Mouse (Mus musculus) G1E-ER4 (cell line): ENCODE results near the gene Capn2. TPM values are rescaled to one million over a fixed set of nuclear protein-coding genes. Genes with fewer than 3 reads are reported as not detected.

Experiments used
- GATA1 ChIP-seq: IDR thresholded peaks from one replicate; pipeline ENCODE4 v1.8.0; 2012; ENCODE audit warnings: low read length, inconsistent platforms
- polyA plus RNA-seq: library from polyadenylated mRNA; stranded (reverse); fragments of >175 nt; gene quantifications from 2 replicates; pipeline ENCODE4 v1.2.3, GENCODE M21; 2012

The Capn2 gene
- not detected in 2 replicates for polyA plus RNA-seq

DNA sequence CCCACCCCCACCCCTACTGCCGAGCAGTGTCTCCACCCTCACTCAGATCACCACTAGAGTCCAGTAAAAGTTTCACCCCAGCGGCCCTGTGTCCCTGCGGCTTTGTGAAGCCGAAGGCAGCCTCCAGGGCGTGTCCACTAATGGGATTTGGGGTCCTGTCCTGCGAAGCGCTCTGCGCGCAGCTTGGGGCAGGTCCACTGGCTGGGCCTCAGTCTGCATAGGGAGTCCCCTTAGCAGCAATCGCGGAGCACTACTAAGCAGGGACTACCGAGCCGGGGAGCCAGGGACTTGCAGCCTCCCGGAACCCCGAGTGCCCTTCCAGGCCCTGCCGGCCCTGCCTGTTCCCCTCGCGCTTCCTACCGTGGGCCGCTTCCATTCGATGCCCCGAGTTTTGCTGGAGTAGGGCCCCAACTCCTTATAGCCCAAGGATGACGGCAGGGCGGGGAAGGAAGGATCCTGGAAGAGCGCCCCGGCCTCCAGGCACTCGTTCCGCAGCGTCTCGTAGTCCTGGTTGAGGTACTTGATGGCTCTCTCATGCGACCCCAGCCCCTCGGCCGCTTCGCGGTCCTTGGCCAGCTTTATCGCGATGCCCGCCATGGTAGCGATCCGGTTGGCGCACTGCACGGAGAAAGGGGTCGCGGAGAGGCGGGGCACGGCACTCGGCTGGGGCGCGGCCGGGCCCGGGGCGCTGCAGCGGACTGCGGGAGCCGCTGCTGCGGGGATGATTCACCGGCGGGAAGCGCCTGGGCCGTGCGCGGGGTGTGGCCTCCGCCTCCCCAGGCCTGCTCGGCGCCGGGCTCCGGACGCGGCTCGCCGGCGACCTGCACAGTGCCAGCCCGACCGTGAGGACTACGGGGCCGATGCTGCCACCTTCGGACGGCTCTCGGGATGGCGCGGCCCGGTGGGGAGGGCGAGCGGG, at the start of gene Capn2:
Capn2 (minus strand) TSS at position 851 of the 919 bp plus-strand sequence.
- TF ChIP-seq GATA1: no peak

DNA sequence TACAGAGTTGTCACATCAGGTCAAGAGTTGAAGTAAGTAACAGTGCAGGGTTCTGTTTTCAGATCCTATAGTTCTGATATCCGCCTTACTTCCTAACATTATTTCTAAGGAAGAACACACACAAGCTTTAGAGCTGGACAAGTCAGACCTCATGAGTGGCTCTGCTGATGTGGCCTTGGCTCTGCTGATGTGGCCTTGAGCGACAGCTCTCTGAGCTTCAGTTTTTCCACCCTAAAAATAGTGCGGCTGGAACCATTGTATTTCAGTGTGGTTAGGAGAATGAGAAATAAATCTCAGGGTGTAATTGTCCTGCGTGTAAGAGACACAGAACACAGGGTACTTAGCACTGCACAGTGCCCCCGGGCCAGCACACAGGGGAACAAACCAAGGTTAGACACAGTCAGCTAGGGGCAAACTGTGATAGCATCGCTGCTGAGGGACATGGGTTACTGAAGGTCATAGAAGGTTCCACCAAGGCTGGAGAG, 48.0 kb upstream of the Capn2 start:
- no peak for TF ChIP-seq GATA1

DNA sequence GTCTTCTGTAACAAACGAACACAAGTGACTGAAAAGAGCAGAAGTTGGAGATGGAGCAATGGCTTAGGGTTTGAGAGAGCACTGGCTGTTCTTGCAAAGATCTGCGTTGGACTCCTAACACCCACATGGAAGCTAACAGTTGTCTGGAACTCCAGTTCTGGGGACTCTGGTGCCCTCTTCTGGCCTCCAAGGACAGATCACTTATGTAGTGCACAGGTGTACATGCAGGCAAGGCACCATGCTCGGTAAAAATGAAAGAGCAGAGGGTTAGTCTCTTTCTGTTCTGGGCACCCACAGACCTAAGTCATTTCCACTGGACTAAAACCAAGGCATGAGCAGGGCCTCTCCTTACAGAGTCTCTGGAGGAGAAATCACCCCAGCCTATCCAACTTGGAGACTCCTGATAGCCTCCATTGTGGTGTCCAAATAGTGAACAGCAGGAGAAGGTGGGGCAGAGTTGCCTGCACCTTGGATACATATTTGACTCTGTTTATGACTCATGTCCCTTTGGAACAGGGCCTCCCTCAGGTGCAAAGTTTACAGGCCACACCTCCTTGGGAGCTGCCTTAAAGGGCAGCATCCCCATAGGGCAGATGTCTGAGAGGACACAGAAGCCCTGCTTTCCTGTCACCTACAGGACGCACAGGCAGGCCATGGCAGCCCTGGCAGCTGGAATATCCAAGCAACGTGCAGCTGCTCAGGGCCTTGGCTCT, 47.2 kb upstream of the Capn2 start, which contains the start of gene Capn8:
Capn8 (plus strand) TSS at position 600 of the 713 bp plus-strand sequence.
- no peak for TF ChIP-seq GATA1

DNA sequence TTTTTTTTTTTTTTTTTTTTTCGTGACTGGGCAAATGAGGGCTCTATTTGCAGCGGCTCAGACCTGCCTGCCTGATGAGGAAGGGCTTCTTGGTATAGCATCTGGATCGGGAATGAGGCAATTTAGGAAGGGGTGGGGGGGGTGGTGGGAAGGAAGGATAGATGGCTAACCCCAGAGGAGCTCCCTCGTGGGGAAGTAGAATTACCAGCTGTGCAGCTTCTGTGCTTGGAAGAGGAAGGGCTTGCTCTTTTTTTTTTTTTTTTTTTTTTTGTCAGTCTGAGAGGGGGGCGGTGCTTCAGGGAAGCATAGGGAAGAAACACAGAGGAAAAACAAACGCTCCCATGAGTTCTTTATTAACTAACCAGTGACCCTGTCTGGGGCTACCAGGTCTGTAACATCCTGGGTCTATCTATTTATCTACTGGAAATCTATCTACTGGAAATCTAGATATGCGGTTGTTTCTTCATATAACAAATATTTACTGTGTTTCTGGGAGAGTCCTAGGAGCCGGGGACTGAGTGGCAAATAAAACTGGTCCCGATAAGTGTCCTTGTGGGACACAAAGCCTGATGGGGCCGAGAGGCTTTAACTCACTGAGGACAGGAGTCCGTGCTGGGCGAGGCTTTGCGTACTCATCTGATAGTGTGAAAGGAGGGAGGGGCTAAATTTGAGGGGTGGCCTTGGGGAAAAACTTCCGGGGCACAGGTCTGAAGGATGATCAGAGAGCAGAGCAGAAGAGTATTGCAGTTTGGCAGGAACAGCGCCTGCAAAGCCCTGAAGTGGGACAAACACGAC, 45.4 kb upstream of the Capn2 start:
- no peak for TF ChIP-seq GATA1

DNA sequence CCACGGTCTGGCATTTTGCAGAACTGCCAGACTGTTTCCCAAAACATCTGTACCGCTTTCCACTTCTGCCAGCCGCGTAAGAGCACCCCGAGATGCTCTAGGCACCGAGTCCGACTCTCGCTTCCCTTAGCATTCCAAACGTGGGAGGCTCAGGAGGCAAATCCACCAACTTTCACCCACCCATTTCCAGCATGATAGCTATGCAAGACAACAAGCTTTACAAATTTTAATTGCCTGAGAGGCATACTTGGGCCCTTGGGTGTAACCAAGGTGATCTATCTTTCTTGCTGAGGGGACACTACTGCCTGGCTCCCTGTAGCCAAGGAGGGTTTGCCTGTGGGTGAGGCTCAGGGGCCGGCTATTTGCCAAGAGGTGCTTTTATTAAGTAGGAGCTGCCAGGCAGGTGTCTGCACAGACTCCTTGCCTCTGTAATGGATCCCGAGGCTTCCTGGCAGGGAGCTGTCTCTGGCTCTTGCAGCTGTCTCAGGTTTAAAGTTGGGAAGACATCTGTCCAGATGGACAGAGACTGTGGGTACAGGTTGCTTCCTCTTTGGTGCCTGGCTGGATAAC, 44.6 kb upstream of the Capn2 start:
- TF ChIP-seq GATA1: no peak

- no peak for TF ChIP-seq GATA1
Observed at GRCm38 (mm10) chr1:182560390-182561098, 43.1 kb upstream of the Capn2 start.

GRCm38 (mm10) chr1:182559530-182559929, 42.1 kb upstream of the Capn2 start:
- no peak for TF ChIP-seq GATA1

DNA sequence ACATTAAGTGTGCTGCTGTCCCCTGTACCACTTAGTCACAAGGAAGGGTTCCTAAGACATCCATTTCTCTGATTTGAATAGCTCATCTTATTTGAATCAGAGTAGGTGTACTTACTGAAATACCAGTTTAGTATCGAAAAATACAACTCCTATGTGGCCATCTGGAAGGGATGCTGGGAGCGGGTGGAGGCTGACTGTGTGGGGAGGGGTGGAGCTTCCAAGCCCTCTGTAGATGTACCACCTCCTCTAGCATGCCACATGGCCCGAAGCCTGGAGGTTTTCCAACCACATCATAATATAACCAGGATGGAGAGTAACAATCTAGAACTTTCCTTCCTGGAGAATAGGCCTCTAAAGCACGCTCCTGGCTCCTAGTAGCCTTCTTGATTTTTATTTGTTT, 40.9 kb upstream of the Capn2 start:
- TF ChIP-seq GATA1: no peak

- TF ChIP-seq GATA1: no peak
Observed at GRCm38 (mm10) chr1:182553649-182554375, 36.4 kb upstream of the Capn2 start.

GRCm38 (mm10) chr1:182550761-182551160, 33.4 kb upstream of the Capn2 start:
- TF ChIP-seq GATA1: no peak

DNA sequence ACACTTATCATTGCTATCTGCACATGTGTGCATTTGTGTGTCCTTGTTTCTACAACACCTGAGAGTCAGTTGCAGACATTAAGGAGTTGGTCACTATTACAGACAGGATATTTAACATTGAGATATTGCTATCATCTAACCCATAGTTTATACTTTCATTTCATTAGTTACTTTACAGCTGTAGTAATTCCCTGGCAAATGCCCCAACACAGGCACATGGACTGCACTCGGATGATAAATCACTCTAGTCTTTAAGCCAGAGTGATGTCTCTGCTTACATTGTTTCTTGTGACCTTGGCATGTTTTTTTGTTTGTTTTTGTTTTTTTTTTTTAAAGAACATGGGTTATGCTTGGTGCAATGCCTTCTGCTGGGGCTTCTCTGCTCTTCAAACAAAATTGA, 26.5 kb upstream of the Capn2 start:
- TF ChIP-seq GATA1: no peak

DNA sequence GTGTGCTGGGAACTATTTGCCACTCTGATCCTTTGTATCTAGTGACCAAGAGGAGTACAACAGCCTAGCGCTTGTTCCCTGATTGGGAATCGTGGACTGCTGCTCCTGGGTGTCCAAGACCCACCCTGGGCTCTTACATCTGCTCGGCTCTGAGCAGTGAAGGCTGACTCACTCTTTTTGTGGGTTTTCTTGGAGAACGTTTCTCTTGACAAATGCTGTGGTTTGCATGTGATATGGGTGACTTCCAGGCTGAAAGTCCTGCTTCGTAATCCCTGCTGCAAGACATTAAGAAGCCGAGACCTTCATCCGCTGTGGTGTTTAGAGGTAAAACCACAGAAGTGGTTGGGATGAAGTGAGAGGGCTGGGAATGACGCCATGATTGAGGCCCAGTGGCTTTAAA, 25.7 kb upstream of the Capn2 start:
- TF ChIP-seq GATA1: no peak

DNA sequence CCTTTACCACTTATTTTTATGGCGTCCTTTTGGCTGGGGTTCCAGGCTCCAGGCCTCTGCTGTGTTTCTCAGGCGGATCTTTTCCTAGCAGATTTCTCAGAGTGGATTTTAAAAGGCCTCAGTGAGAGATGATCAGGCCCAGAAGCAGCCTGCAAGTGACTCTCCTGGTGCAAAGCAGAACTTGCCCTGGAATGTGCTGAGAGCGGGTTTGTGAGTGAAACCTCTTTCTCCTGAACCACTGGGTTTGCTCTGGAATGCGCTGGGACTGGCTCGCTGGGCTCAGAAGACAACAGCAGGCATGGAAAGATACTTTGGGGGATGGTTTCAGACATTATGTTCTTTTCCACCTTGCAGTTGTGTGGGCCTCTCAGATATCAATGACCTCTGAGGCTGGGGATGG, 24.7 kb upstream of the Capn2 start:
- TF ChIP-seq GATA1: no peak
